Mouse (Mus musculus) heart, postnatal 0 days (tissue): ENCODE measurements around the gene Erf.

Experiments
- CTCF ChIP-seq: IDR thresholded peaks from 2 replicates; pipeline ENCODE4 v1.5.1; 2016; ENCODE audit warnings: antibody characterized with exemption, control low read depth, low read depth
- EP300 ChIP-seq: IDR thresholded peaks from 2 replicates; pipeline ENCODE4 v1.6.1; 2016; ENCODE audit warnings: antibody characterized with exemption, low read depth

DNA sequence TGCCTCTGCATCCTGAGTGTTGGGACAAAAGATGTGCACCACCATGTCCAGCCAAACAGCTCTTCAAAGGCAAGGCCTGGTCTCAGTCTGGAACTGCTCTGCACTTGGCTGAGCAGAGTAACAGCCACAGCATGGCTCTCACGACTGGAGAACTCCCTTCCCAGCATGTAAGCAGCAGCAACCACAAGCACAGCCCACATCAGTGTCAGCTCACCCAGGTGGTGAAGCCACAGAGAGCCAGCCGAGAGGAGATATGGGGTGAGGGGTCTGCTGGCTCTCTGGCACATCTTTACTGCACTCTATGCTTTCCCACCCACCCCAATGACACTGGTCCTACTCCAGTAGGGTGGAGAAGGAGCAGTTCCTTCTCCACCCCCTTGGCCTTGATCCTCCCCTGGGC is 17.5 kb downstream of the Erf start:
- TF ChIP-seq CTCF, result no peak
- no peak for TF ChIP-seq EP300
